Mouse (Mus musculus): ENCODE measurements around the gene Pdpk1. TPM values are rescaled to one million over a fixed set of nuclear protein-coding genes. Genes with fewer than 3 reads are reported as not detected.

The Pdpk1 gene
- polyA plus RNA-seq, 1 experiment = not detected

- 94% methylated on average over 2 of the region's 2 CpGs for WGBS
- no peak overlapping the region for H3K4me3 ChIP-seq (ENCODE audit: insufficient read depth, low read depth, low read length)
- TF ChIP-seq CTCF (IDR thresholded peaks at IDR 0.05; ENCODE audit: insufficient read depth, low read depth, low read length) = no peak
- TF ChIP-seq POLR2A (IDR thresholded peaks at IDR 0.05; ENCODE audit: insufficient read depth, low read depth, low read length) = no peak
- no peak overlapping the region for H3K27ac ChIP-seq (ENCODE audit: insufficient read depth, low read depth, low read length)
- H3K4me1 ChIP-seq (ENCODE audit: control insufficient read depth, insufficient read depth, low read length) = peaks cover 6% of the 10 kb centered on the region; the same call in 1 of the 2 replicates
These were observed 40.2 kb upstream of the Pdpk1 start for GRCm38 (mm10) chr17:24190934-24191333.

- no peak overlapping the region for H3K27ac ChIP-seq (ENCODE audit: insufficient read depth, low read depth, low read length)
- no peak for TF ChIP-seq CTCF (IDR thresholded peaks at IDR 0.05; ENCODE audit: insufficient read depth, low read depth, low read length)
- no peak for TF ChIP-seq POLR2A (IDR thresholded peaks at IDR 0.05; ENCODE audit: insufficient read depth, low read depth, low read length)
- H3K4me1 ChIP-seq (ENCODE audit: control insufficient read depth, insufficient read depth, low read length) = no peaks in the 10 kb centered on the region; the same call in 1 of the 2 replicates
- no peak overlapping the region for H3K4me3 ChIP-seq (ENCODE audit: insufficient read depth, low read depth, low read length)
- 85% methylated on average over 3 of the region's 3 CpGs for WGBS
These were observed 23.5 kb upstream of the Pdpk1 start for GRCm38 (mm10) chr17:24174259-24174658.

GRCm38 (mm10) chr17:24173423-24173822, 22.7 kb upstream of the Pdpk1 start:
- Histone ChIP-seq H3K4me3 (ENCODE audit: insufficient read depth, low read depth, low read length) (no peak overlapping the region), H3K4me1 (ENCODE audit: control insufficient read depth, insufficient read depth, low read length) (no peaks in the 10 kb centered on the region; the same call in 1 of the 2 replicates), H3K27ac (ENCODE audit: insufficient read depth, low read depth, low read length) (no peak overlapping the region)
- TF ChIP-seq CTCF (IDR thresholded peaks at IDR 0.05; ENCODE audit: insufficient read depth, low read depth, low read length) = no peak
- TF ChIP-seq POLR2A (IDR thresholded peaks at IDR 0.05; ENCODE audit: insufficient read depth, low read depth, low read length) = no peak
- 6% methylated on average over 3 of the region's 3 CpGs for WGBS

GRCm38 (mm10) chr17:24171738-24172137, 21.0 kb upstream of the Pdpk1 start:
- no peak overlapping the region for H3K27ac ChIP-seq (ENCODE audit: insufficient read depth, low read depth, low read length)
- 84% methylated on average over 4 of the region's 4 CpGs for WGBS
- H3K4me1 ChIP-seq (ENCODE audit: control insufficient read depth, insufficient read depth, low read length) = peaks cover 8% of the 10 kb centered on the region
- no peak overlapping the region for H3K4me3 ChIP-seq (ENCODE audit: insufficient read depth, low read depth, low read length)
- TF ChIP-seq CTCF (IDR thresholded peaks at IDR 0.05; ENCODE audit: insufficient read depth, low read depth, low read length) (no peak), POLR2A (IDR thresholded peaks at IDR 0.05; ENCODE audit: insufficient read depth, low read depth, low read length) (no peak)

GRCm38 (mm10) chr17:24170729-24171128, 20.0 kb upstream of the Pdpk1 start:
- TF ChIP-seq POLR2A (IDR thresholded peaks at IDR 0.05; ENCODE audit: insufficient read depth, low read depth, low read length) (no peak), CTCF (IDR thresholded peaks at IDR 0.05; ENCODE audit: insufficient read depth, low read depth, low read length) (no peak)
- WGBS = 73% methylated on average over 5 of the region's 5 CpGs
- Histone ChIP-seq H3K4me3 (ENCODE audit: insufficient read depth, low read depth, low read length) (no peak overlapping the region), H3K27ac (ENCODE audit: insufficient read depth, low read depth, low read length) (no peak overlapping the region), H3K4me1 (ENCODE audit: control insufficient read depth, insufficient read depth, low read length) (peaks cover 9% of the 10 kb centered on the region)

- TF ChIP-seq CTCF (IDR thresholded peaks at IDR 0.05; ENCODE audit: insufficient read depth, low read depth, low read length) (no peak), POLR2A (IDR thresholded peaks at IDR 0.05; ENCODE audit: insufficient read depth, low read depth, low read length) (no peak)
- H3K27ac ChIP-seq (ENCODE audit: insufficient read depth, low read depth, low read length) = no peak overlapping the region
- WGBS = 46% methylated on average over 3 of the region's 3 CpGs
- H3K4me3 ChIP-seq (ENCODE audit: insufficient read depth, low read depth, low read length) = peak overlapping the region; percentile 75
- H3K4me1 ChIP-seq (ENCODE audit: control insufficient read depth, insufficient read depth, low read length) = peaks cover 11% of the 10 kb centered on the region
These were observed 19.4 kb upstream of the Pdpk1 start for GRCm38 (mm10) chr17:24170125-24170524.

- WGBS = under 1% methylated on average over 58 of the region's 58 CpGs
- Histone ChIP-seq H3K4me1 (ENCODE audit: control insufficient read depth, insufficient read depth, low read length) (peaks cover 17% of the 10 kb centered on the region), H3K4me3 (ENCODE audit: insufficient read depth, low read depth, low read length) (peak within 1 kb of the TSS; percentile 75), H3K27ac (ENCODE audit: insufficient read depth, low read depth, low read length) (peak within 1 kb of the TSS; percentile 100)
- TF ChIP-seq CTCF (IDR thresholded peaks at IDR 0.05; ENCODE audit: insufficient read depth, low read depth, low read length) (no peak), POLR2A (IDR thresholded peaks at IDR 0.05; ENCODE audit: insufficient read depth, low read depth, low read length) (peak; percentile 95)
These were observed 18.8 kb upstream of the Pdpk1 start, which contains the start of gene Atp6v0c for GRCm38 (mm10) chr17:24169317-24170065. TSS of gene Atp6v0c (minus strand) at chr17:24169702.

GRCm38 (mm10) chr17:24168590-24169277, 18.0 kb upstream of the Pdpk1 start:
- TF ChIP-seq CTCF (IDR thresholded peaks at IDR 0.05; ENCODE audit: insufficient read depth, low read depth, low read length) (no peak), POLR2A (IDR thresholded peaks at IDR 0.05; ENCODE audit: insufficient read depth, low read depth, low read length) (no peak)
- peak overlapping the region; percentile 100 for H3K27ac ChIP-seq (ENCODE audit: insufficient read depth, low read depth, low read length)
- H3K4me3 ChIP-seq (ENCODE audit: insufficient read depth, low read depth, low read length) = peak overlapping the region; percentile 75
- H3K4me1 ChIP-seq (ENCODE audit: control insufficient read depth, insufficient read depth, low read length) = peaks cover 18% of the 10 kb centered on the region
- WGBS = under 1% methylated on average over 41 of the region's 41 CpGs
